Mouse (Mus musculus) mature B cell (primary cell): ENCODE data around the gene Vmn1r192.
"Not testable (repeated sequence)": the region's sequence is repeated elsewhere in the genome, so short reads cannot be mapped to it uniquely, and the experiment has no call there.

Experiments used
- in situ Hi-C: fragments of 300-500 bp; cut with MboI; formaldehyde crosslinking; loops from 2 replicates; pipeline ENCODE4 v1.14.3; 2019

The Vmn1r192 gene

GRCm38 (mm10) chr13:22191041-22191440 is at the start of gene Vmn1r192:
Gene Vmn1r192, minus strand, starts transcription at chr13:22191141.
- in situ Hi-C loops, result no loop called here

DNA sequence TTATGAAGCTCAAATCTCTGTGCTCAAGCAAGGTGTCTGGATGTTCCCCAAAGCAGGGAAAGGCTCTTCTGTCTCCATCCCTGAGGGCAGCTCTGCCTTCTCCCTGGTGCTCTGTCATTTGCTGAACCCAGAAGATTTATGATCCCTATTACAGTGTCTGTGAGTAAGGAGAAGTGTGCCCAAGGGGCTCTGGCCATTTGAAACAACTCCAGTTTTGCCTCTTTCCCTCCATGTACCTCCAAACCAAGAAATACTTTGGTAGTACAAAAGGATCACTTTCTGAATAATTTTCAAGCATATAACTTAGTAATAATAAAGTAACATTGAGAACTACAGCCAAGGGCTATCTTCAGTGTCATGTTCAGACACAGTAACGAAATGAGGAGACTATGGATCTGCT is 32.1 kb upstream of the Vmn1r192 start, which contains the start of gene Vmn1r193:
Vmn1r193 (minus strand) TSS at position 101 of the 400 bp plus-strand sequence.
- in situ Hi-C loops, result not testable (repeated sequence)

- in situ Hi-C loops, result not testable (repeated sequence)
Measured at GRCm38 (mm10) chr13:22192756-22193155, 1.8 kb upstream of the Vmn1r192 start.

DNA sequence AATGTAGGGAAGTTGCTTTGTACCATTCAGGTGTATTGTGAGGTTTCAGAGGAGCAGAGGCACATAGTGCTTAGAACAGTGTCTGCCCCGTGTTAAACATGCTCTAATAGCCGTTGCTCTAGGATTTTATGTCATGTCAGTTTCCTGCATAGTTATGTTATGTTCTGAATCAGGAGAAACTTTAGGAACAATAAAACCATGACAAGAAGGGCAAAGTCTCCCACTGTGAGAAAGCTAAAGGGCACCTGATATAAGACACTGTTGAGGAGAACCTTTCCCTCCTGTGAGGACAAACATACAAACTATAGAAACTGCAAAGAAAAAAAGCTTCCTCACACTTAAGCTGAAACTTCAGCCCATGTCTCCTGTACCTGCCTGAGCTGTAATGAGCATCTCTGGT is 556 bp downstream of the Vmn1r192 start:
- in situ Hi-C loops, result no loop called here

- in situ Hi-C loops, result no loop called here
Measured at GRCm38 (mm10) chr13:22189313-22189712, 1.6 kb downstream of the Vmn1r192 start.

GRCm38 (mm10) chr13:22183869-22184268 is 7.1 kb downstream of the Vmn1r192 start, which contains the start of gene Vmn1r191:
Gene Vmn1r191, minus strand, starts transcription at chr13:22183969.
- in situ Hi-C loops, result no loop called here

DNA sequence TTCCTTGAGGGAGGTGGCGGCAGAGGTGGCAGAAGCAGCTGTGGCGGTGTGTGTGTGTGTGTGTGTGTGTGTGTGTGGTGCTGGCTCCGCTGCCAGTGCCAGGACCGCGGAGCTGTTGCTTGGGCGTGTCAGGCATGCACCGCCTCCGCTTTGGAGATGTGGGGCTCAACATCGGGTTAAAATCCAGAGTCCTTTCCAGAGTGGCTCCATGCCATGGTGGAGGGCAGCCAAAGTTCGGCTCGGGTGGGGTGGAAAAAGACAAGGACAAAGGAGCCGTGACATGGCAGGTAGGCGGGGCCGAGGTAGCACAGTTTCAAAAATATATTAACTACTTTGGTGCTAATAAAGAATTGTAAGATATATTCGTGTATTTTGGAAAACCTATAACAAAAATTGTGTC is 22.5 kb downstream of the Vmn1r192 start:
- in situ Hi-C loops, result no loop called here

DNA sequence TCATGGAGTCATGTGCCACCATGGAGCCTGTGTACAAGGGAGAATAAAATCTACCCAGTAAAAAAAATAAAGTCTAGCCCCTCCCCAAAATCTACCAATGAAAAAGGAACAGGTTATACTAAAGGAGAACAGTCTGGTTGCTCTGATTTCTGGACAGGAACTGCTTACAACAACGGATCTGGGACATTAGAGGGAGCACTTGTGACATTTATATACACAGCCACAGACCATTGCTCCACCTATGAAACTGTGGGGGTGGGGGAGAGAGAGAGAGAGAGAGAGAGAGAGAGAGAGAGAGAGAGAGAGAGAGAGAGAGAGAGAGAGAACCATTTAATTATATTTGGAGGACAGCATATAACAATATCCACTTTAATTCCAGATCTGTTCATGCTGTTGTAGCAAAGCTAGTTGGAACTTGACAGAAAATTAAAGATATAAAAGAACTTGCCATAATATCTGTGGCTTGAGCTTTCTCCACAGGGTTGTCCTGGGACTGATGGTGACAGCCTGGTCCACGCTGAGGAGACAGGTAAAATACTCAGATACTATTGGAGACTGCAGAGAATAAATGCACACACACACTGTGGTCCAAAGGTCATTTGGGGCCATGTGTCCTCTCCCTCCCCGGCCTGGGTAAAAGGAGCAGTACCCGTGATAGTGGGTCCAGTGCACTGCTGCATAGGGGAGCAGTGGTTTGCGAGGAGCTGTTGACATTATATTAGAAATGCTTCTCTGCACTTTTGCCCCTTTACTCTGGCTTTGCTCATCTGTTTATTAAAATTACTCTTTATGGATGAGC is 54.2 kb downstream of the Vmn1r192 start:
- in situ Hi-C loops, result not testable (repeated sequence)
